Mouse (Mus musculus): ENCODE measurements around the gene Rarres1. TPM values are rescaled to one million over a fixed set of nuclear protein-coding genes. Genes with fewer than 3 reads are reported as not detected.

The Rarres1 gene
- polyA plus RNA-seq (2014; fragmentation: Nextera tagmentation; extraction: Ambion mirVana), result 0.27 and 0.37 TPM in 2 replicates

GRCm38 (mm10) chr3:67515274-67515801 lies at the start of gene Rarres1:
TSS of gene Rarres1 (minus strand) at chr3:67515523.
- H3K27me3 ChIP-seq (ENCODE audit: control insufficient read depth, insufficient read depth, low read length), result peaks cover 4% of the 10 kb centered on the region
- 3% methylated on average over 38 of the region's 38 CpGs for WGBS
- H3K4me2 ChIP-seq (ENCODE audit: low read depth, low read length, severe bottlenecking), result peak within 1 kb of the TSS; percentile 100
- H3K4me3 ChIP-seq (ENCODE audit: low read depth, low read length), result peak within 1 kb of the TSS; percentile 54
- H3K27ac ChIP-seq (ENCODE audit: low read depth, low read length), result no peak within 1 kb of the TSS
- H3K4me1 ChIP-seq (replicated peaks; ENCODE audit: control insufficient read depth, insufficient read depth, low read length), result no peaks in the 10 kb centered on the region; the same call in 1 of the 2 replicates
- DNase-seq (ENCODE audit: low spot score), result peak; percentile 67
- H3K36me3 ChIP-seq (ENCODE audit: control insufficient read depth, insufficient read depth, low read length), result no peaks in the 10 kb centered on the region
- peak; percentile 45; the same call in 1 of the 2 replicates for ATAC-seq (replicated peaks; ENCODE audit: low FRiP score)
- H3K9ac ChIP-seq (ENCODE audit: low read length), result peak within 1 kb of the TSS; percentile 63
- no peaks in the 10 kb centered on the region for H3K9me3 ChIP-seq (ENCODE audit: control insufficient read depth, low read length)

- no peaks in the 10 kb centered on the region for H3K4me1 ChIP-seq (replicated peaks; ENCODE audit: control insufficient read depth, insufficient read depth, low read length)
- H3K36me3 ChIP-seq (ENCODE audit: control insufficient read depth, insufficient read depth, low read length), result no peaks in the 10 kb centered on the region
- no peak for DNase-seq (ENCODE audit: low spot score)
- no peak overlapping the region for H3K4me2 ChIP-seq (ENCODE audit: low read depth, low read length, severe bottlenecking)
- no peaks in the 10 kb centered on the region for H3K9me3 ChIP-seq (ENCODE audit: control insufficient read depth, low read length)
- no peak overlapping the region for H3K27ac ChIP-seq (ENCODE audit: low read depth, low read length)
- WGBS, result 66% methylated on average over 5 of the region's 5 CpGs
- no peaks in the 10 kb centered on the region for H3K27me3 ChIP-seq (ENCODE audit: control insufficient read depth, insufficient read depth, low read length)
- no peak overlapping the region for H3K4me3 ChIP-seq (ENCODE audit: low read depth, low read length)
- ATAC-seq (replicated peaks; ENCODE audit: low FRiP score), result no peak
- H3K9ac ChIP-seq (ENCODE audit: low read length), result no peak overlapping the region
Observed at GRCm38 (mm10) chr3:67564731-67565357, 49.5 kb upstream of the Rarres1 start.

GRCm38 (mm10) chr3:67557718-67558354 lies 42.5 kb upstream of the Rarres1 start:
- Histone ChIP-seq H3K27me3 (ENCODE audit: control insufficient read depth, insufficient read depth, low read length) (no peaks in the 10 kb centered on the region), H3K9ac (ENCODE audit: low read length) (no peak overlapping the region), H3K4me1 (replicated peaks; ENCODE audit: control insufficient read depth, insufficient read depth, low read length) (no peaks in the 10 kb centered on the region), H3K4me3 (ENCODE audit: low read depth, low read length) (no peak overlapping the region), H3K27ac (ENCODE audit: low read depth, low read length) (no peak overlapping the region; the same call in 1 of the 2 replicates), H3K9me3 (ENCODE audit: control insufficient read depth, low read length) (no peaks in the 10 kb centered on the region), H3K4me2 (ENCODE audit: low read depth, low read length, severe bottlenecking) (no peak overlapping the region), H3K36me3 (ENCODE audit: control insufficient read depth, insufficient read depth, low read length) (no peaks in the 10 kb centered on the region)
- 89% methylated on average over 14 of the region's 14 CpGs for whole genome bisulfite sequencing
- DNase-seq (ENCODE audit: low spot score) (no peak), ATAC-seq (replicated peaks; ENCODE audit: low FRiP score) (peak; percentile 36; the same call in 1 of the 2 replicates)

- Histone ChIP-seq H3K27ac (ENCODE audit: low read depth, low read length) (no peak overlapping the region), H3K27me3 (ENCODE audit: control insufficient read depth, insufficient read depth, low read length) (no peaks in the 10 kb centered on the region), H3K9ac (ENCODE audit: low read length) (no peak overlapping the region), H3K4me1 (replicated peaks; ENCODE audit: control insufficient read depth, insufficient read depth, low read length) (no peaks in the 10 kb centered on the region), H3K9me3 (ENCODE audit: control insufficient read depth, low read length) (no peaks in the 10 kb centered on the region), H3K4me3 (ENCODE audit: low read depth, low read length) (no peak overlapping the region), H3K36me3 (ENCODE audit: control insufficient read depth, insufficient read depth, low read length) (no peaks in the 10 kb centered on the region), H3K4me2 (ENCODE audit: low read depth, low read length, severe bottlenecking) (no peak overlapping the region)
- ATAC-seq (replicated peaks; ENCODE audit: low FRiP score) (peak; percentile 63), DNase-seq (ENCODE audit: low spot score) (no peak)
- 64% methylated on average over 14 of the region's 14 CpGs for WGBS
Observed at GRCm38 (mm10) chr3:67557200-67557651, 41.9 kb upstream of the Rarres1 start.

- Histone ChIP-seq H3K27ac (ENCODE audit: low read depth, low read length) (no peak overlapping the region), H3K36me3 (ENCODE audit: control insufficient read depth, insufficient read depth, low read length) (no peaks in the 10 kb centered on the region), H3K4me3 (ENCODE audit: low read depth, low read length) (no peak overlapping the region), H3K9ac (ENCODE audit: low read length) (no peak overlapping the region), H3K4me2 (ENCODE audit: low read depth, low read length, severe bottlenecking) (no peak overlapping the region), H3K9me3 (ENCODE audit: control insufficient read depth, low read length) (no peaks in the 10 kb centered on the region), H3K4me1 (replicated peaks; ENCODE audit: control insufficient read depth, insufficient read depth, low read length) (no peaks in the 10 kb centered on the region), H3K27me3 (ENCODE audit: control insufficient read depth, insufficient read depth, low read length) (no peaks in the 10 kb centered on the region)
- 90% methylated on average over 5 of the region's 5 CpGs for WGBS
- ATAC-seq (replicated peaks; ENCODE audit: low FRiP score) (no peak), DNase-seq (ENCODE audit: low spot score) (no peak)
Observed at GRCm38 (mm10) chr3:67555211-67555610, 39.9 kb upstream of the Rarres1 start.

GRCm38 (mm10) chr3:67553927-67554448 lies 38.7 kb upstream of the Rarres1 start:
- H3K4me2 ChIP-seq (ENCODE audit: low read depth, low read length, severe bottlenecking), result no peak overlapping the region
- ATAC-seq (replicated peaks; ENCODE audit: low FRiP score) (no peak), DNase-seq (ENCODE audit: low spot score) (no peak)
- no peak overlapping the region for H3K27ac ChIP-seq (ENCODE audit: low read depth, low read length)
- no peak overlapping the region for H3K4me3 ChIP-seq (ENCODE audit: low read depth, low read length)
- no peaks in the 10 kb centered on the region for H3K4me1 ChIP-seq (replicated peaks; ENCODE audit: control insufficient read depth, insufficient read depth, low read length)
- no peaks in the 10 kb centered on the region for H3K27me3 ChIP-seq (ENCODE audit: control insufficient read depth, insufficient read depth, low read length)
- 88% methylated on average over 5 of the region's 5 CpGs for WGBS
- no peaks in the 10 kb centered on the region for H3K9me3 ChIP-seq (ENCODE audit: control insufficient read depth, low read length)
- H3K36me3 ChIP-seq (ENCODE audit: control insufficient read depth, insufficient read depth, low read length), result no peaks in the 10 kb centered on the region
- H3K9ac ChIP-seq (ENCODE audit: low read length), result no peak overlapping the region

- no peaks in the 10 kb centered on the region for H3K36me3 ChIP-seq (ENCODE audit: control insufficient read depth, insufficient read depth, low read length)
- DNase-seq (ENCODE audit: low spot score) (no peak), ATAC-seq (replicated peaks; ENCODE audit: low FRiP score) (no peak)
- no peaks in the 10 kb centered on the region for H3K9me3 ChIP-seq (ENCODE audit: control insufficient read depth, low read length)
- H3K4me2 ChIP-seq (ENCODE audit: low read depth, low read length, severe bottlenecking), result no peak overlapping the region
- H3K9ac ChIP-seq (ENCODE audit: low read length), result no peak overlapping the region
- H3K27me3 ChIP-seq (ENCODE audit: control insufficient read depth, insufficient read depth, low read length), result no peaks in the 10 kb centered on the region
- H3K4me1 ChIP-seq (replicated peaks; ENCODE audit: control insufficient read depth, insufficient read depth, low read length), result no peaks in the 10 kb centered on the region
- no peak overlapping the region for H3K4me3 ChIP-seq (ENCODE audit: low read depth, low read length)
- 47% methylated on average over 4 of the region's 4 CpGs for WGBS
- H3K27ac ChIP-seq (ENCODE audit: low read depth, low read length), result no peak overlapping the region
Observed at GRCm38 (mm10) chr3:67553281-67553680, 38.0 kb upstream of the Rarres1 start.

GRCm38 (mm10) chr3:67551193-67551592 lies 35.9 kb upstream of the Rarres1 start:
- H3K27ac ChIP-seq (ENCODE audit: low read depth, low read length), result no peak overlapping the region
- H3K9me3 ChIP-seq (ENCODE audit: control insufficient read depth, low read length), result no peaks in the 10 kb centered on the region
- WGBS, result 82% methylated on average over 3 of the region's 3 CpGs
- no peaks in the 10 kb centered on the region for H3K4me1 ChIP-seq (replicated peaks; ENCODE audit: control insufficient read depth, insufficient read depth, low read length)
- no peaks in the 10 kb centered on the region for H3K27me3 ChIP-seq (ENCODE audit: control insufficient read depth, insufficient read depth, low read length)
- no peak overlapping the region for H3K4me2 ChIP-seq (ENCODE audit: low read depth, low read length, severe bottlenecking)
- no peak for ATAC-seq (replicated peaks; ENCODE audit: low FRiP score)
- H3K36me3 ChIP-seq (ENCODE audit: control insufficient read depth, insufficient read depth, low read length), result no peaks in the 10 kb centered on the region
- no peak for DNase-seq (ENCODE audit: low spot score)
- no peak overlapping the region for H3K9ac ChIP-seq (ENCODE audit: low read length)
- H3K4me3 ChIP-seq (ENCODE audit: low read depth, low read length), result no peak overlapping the region
